Comparison of ENCODE assay signal across 10 mouse cellular contexts in the genomic region with DNA sequence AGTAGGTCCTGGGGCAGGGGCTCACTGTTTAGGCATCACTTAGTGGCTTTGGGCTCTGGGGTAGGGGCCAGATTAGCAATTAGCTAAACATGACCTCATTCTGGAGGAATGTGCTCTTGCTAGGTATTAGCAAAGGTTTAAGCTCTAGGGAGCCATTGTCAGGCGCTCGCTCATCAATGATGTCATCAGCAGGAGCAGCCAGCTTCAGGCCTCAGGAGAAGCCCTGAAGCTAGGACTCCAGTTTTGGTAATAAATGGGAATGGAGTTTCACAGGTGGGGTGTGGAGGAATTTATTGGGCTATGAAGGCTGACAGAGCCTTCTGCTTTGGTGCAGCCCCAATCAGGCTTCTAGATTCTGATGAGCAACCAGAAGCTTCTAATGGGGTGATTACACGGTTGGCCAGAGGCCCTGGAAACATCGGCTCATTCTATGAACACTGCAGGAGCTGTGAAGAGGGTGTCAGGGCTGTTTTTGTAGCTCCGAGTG. TPM values are rescaled to one million over a fixed set of nuclear protein-coding genes. Genes with fewer than 3 reads are reported as not detected.
DNase-seq lines count a peak whose midpoint lies in the region.
"Had no signal": no experiment of that assay in that cellular context is flagged by ENCODE, and none has a peak within 500 bp of the region (broad histone marks: within the 10 kb centered on the region; RNA-seq: fewer than 3 reads in every experiment).

No protein-coding gene starts in this region.

- DNase-seq in 3T3-L1 (ENCODE audit: low read depth, low spot score) = peak; percentile 78
- peak; percentile 91 for DNase-seq in R1 (ENCODE audit: low read depth, low spot score)
- peak; percentile 23 for DNase-seq in gastrocnemius, postnatal 14 days
- peak; percentile 63 for DNase-seq in mesoderm, embryonic 11.5 days (ENCODE audit: low read depth, low spot score)
- DNase-seq in adrenal gland, postnatal 25 days = no peak
- no peak for DNase-seq in layer of hippocampus, postnatal 14 days (ENCODE audit: low spot score in 2 of 2)
- no peak for DNase-seq in frontal cortex, postnatal 14 days (ENCODE audit: low spot score in 2 of 2)
- no peak for DNase-seq in lung, postnatal 36 days
- DNase-seq: adrenal gland, adult 8-10 months had no signal

- intact Hi-C loops in gastrocnemius, postnatal 14 days (cut with DNase I; ENCODE audit: low total_unique reads) = no loop called here

RNA-seq across cellular contexts. Expression of a gene that starts 30.0 kb away (rescaled TPM):
- 10 to 100 TPM; 19.9 to 20.8 TPM for total RNA-seq in gastrocnemius, postnatal 14 days (2021)
- total RNA-seq in adrenal gland, postnatal 25 days (2021) = 44.3 and 47.9 TPM in 2 replicates
- 10 to 100 TPM; 35.7 to 78.7 TPM for total RNA-seq in layer of hippocampus, postnatal 14 days (2021)

RNA-seq across cellular contexts. Expression of a gene that starts 56.4 kb away (rescaled TPM):
- not detected for total RNA-seq in gastrocnemius, postnatal 14 days (2021)
- not detected in 2 replicates for total RNA-seq in adrenal gland, postnatal 25 days (2021)
- total RNA-seq in layer of hippocampus, postnatal 14 days (2021) = not detected
- total RNA-seq: adrenal gland, adult 8-10 months; heart, postnatal 36 days had no signal

Comparison
In these comparisons a context has a peak if more than half of its experiments do, and no peak if none do; other contexts are left out.
1. DNase-seq: peak in 3T3-L1 (single experiment), R1 (single experiment), gastrocnemius, postnatal 14 days (single experiment) and mesoderm, embryonic 11.5 days (single experiment); none in adrenal gland, postnatal 25 days (single experiment), layer of hippocampus, postnatal 14 days (0 of 2), frontal cortex, postnatal 14 days (0 of 2) and lung, postnatal 36 days (single experiment).